Mouse (Mus musculus) forebrain, embryonic 15.5 days (tissue): ENCODE results near the gene Agpat2. TPM values are rescaled to one million over a fixed set of nuclear protein-coding genes. Genes with fewer than 3 reads are reported as not detected.

ENCODE experiments used
- ATAC-seq: fragments of 200-750 bp; cut with Nextera tagmentation; replicated peaks from 2 replicates; pipeline ENCODE4 v1.8.0; 2017; ENCODE audit warnings: mild to moderate bottlenecking, moderate TSS enrichment, moderate library complexity
- H3K27ac ChIP-seq: fragments of 300-500 bp; sonication (generic); replicated peaks from 2 replicates; pipeline ENCODE4 v1.5.1; 2015; ENCODE audit warnings: mild to moderate bottlenecking, inconsistent platforms
- H3K27me3 ChIP-seq: fragments of 300-500 bp; sonication (generic); 2 replicates; pipeline ENCODE4 v1.6.1; 2015; ENCODE audit warnings: inconsistent platforms
- H3K36me3 ChIP-seq: fragments of 300-500 bp; sonication (generic); 2 replicates; pipeline ENCODE4 v1.6.1; 2015; ENCODE audit warnings: mild to moderate bottlenecking, inconsistent platforms
- H3K4me1 ChIP-seq: fragments of 300-500 bp; sonication (generic); 2 replicates; pipeline ENCODE4 v1.6.1; 2015; ENCODE audit warnings: inconsistent platforms
- H3K4me2 ChIP-seq: fragments of 300-500 bp; sonication (generic); replicated peaks from 2 replicates; pipeline ENCODE4 v1.6.1; 2015; ENCODE audit warnings: mild to moderate bottlenecking, inconsistent platforms
- H3K4me3 ChIP-seq: fragments of 300-500 bp; sonication (generic); 2 replicates; pipeline ENCODE4 v1.5.1; 2015; ENCODE audit warnings: mild to moderate bottlenecking, inconsistent platforms
- H3K9ac ChIP-seq: fragments of 300-500 bp; sonication (generic); replicated peaks from 2 replicates; pipeline ENCODE4 v1.6.1; 2015; ENCODE audit warnings: mild to moderate bottlenecking, inconsistent platforms
- H3K9me3 ChIP-seq: fragments of 300-500 bp; sonication (generic); 2 replicates; pipeline ENCODE4 v1.6.1; 2016; ENCODE audit warnings: inconsistent platforms
- WGBS: fragments of 180-500 bp; shearing (Covaris S2); methylation state at CpG from one replicate; pipeline ENCODE4 v1.1.7; 2015; ENCODE audit warnings: mixed read lengths; 5-methylcytosine and 5-hydroxymethylcytosine counted together
- polyA plus RNA-seq: library from polyadenylated mRNA; unstranded; fragments of >200 nt; fragmentation: Nextera tagmentation; extraction: Ambion mirVana; gene quantifications from 2 replicates; pipeline ENCODE4 v1.2.1, GENCODE M21; 2015

Agpat2 gene
- polyA plus RNA-seq, 1 experiment from 2014 or later = 3.9 TPM

DNA sequence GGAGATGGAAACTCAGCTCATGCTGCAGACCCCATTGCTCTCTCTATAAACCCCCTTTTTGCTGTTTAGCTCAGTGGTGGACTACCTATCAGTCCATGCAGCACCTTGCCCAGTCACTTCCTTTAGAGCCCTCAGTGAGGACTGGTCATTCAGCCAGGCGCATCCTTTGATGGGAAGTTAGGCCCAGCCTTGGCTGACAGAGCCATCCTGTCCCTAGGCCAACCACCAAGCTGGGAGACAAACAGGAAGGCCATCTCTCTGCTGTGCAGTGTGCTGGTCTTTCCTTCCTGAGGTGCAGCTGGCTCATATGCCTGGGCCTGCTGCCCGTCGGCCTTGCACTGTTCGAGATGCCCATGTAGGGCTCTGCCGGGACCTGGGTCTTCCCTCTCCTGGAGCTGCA is 23.5 kb downstream of the Agpat2 start:
- ATAC-seq = no peak
- H3K9ac ChIP-seq = no peak overlapping the region
- no peaks in the 10 kb centered on the region for H3K36me3 ChIP-seq
- no peak overlapping the region for H3K27ac ChIP-seq
- H3K4me2 ChIP-seq = no peak overlapping the region
- no peaks in the 10 kb centered on the region for H3K4me1 ChIP-seq
- no peaks in the 10 kb centered on the region for H3K27me3 ChIP-seq
- 86% methylated on average over 5 of the region's 5 CpGs for WGBS
- H3K4me3 ChIP-seq = no peak overlapping the region
- no peaks in the 10 kb centered on the region for H3K9me3 ChIP-seq

DNA sequence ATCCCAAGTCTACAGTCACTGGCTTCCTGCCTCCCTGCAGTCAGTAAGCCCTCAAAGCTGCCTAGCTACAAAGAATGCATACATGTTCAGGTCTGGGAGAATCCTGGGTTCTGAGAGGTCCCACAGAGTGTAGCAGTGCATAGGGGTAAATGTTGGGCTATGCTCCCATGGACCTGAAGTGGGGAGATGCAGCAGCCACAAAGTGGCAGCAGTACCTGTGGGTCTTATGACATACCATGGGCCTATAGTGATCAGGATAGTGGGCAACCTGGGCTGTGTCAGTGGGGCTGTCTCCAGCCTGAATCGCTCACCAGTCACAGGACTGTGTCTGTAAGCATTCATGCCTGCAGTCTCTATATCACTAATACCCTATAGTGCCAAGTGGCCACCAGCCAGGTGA is 24.5 kb downstream of the Agpat2 start, which contains the start of gene Egfl7:
Gene Egfl7, plus strand, starts transcription at position 301 of the 400 bp plus-strand sequence.
- no peak for ATAC-seq
- Histone ChIP-seq H3K4me2 (no peak within 1 kb of the TSS), H3K27me3 (no peaks in the 10 kb centered on the region), H3K4me3 (no peak within 1 kb of the TSS), H3K9me3 (no peaks in the 10 kb centered on the region), H3K27ac (no peak within 1 kb of the TSS), H3K9ac (no peak within 1 kb of the TSS), H3K4me1 (no peaks in the 10 kb centered on the region), H3K36me3 (no peaks in the 10 kb centered on the region)
- WGBS = 93% methylated on average over 1 of the region's 1 CpGs

DNA sequence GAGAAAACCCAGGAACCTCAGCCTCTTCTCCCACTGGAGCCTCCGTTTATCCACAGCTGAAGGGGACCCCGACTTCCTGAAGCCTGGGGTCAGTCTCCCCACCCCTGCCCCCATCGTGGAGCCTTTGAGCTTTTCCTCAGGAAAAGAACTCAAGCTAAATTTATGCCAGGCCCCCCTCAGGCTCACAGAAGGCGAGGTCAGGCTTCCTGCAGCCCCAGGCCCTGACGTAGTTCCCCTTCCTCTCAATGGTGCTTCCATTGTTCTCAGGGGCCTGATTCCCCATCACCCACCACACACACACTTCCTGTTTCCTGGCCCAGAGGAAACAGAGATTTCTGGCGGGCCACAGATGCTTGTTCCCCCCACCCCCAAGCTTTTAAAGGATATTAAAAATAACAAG is 25.8 kb downstream of the Agpat2 start:
- Histone ChIP-seq H3K27ac (no peak overlapping the region), H3K36me3 (no peaks in the 10 kb centered on the region), H3K9ac (no peak overlapping the region), H3K4me3 (no peak overlapping the region), H3K4me1 (peaks cover 8% of the 10 kb centered on the region), H3K27me3 (no peaks in the 10 kb centered on the region), H3K9me3 (no peaks in the 10 kb centered on the region), H3K4me2 (no peak overlapping the region)
- 49% methylated on average over 6 of the region's 6 CpGs for WGBS
- ATAC-seq = no peak

DNA sequence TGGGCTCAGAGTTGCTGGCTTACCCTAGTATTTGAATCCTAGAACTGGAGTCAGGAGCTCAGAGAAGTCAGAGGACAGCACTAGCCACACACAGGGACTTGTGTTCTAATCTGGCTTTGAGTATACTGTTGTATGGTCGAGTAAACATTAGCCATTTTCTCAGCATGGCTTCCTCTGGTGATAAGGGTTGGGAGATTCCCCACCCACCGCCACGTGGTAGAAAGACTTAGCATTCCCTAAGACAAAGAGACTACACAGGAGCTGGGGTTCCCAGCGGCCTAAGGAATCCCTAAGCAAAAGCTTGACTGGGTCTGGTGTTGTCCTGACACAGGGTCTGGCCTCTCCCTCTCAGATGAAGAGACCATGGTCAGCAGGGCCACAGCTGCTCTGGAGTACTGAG is 27.8 kb downstream of the Agpat2 start:
- 40% methylated on average over 4 of the region's 4 CpGs for WGBS
- H3K27me3 ChIP-seq = no peaks in the 10 kb centered on the region
- H3K4me1 ChIP-seq = peaks cover 11% of the 10 kb centered on the region
- no peaks in the 10 kb centered on the region for H3K9me3 ChIP-seq
- no peak overlapping the region for H3K4me3 ChIP-seq
- no peak overlapping the region for H3K27ac ChIP-seq
- no peak overlapping the region for H3K4me2 ChIP-seq
- H3K9ac ChIP-seq = no peak overlapping the region
- ATAC-seq = no peak
- no peaks in the 10 kb centered on the region for H3K36me3 ChIP-seq

DNA sequence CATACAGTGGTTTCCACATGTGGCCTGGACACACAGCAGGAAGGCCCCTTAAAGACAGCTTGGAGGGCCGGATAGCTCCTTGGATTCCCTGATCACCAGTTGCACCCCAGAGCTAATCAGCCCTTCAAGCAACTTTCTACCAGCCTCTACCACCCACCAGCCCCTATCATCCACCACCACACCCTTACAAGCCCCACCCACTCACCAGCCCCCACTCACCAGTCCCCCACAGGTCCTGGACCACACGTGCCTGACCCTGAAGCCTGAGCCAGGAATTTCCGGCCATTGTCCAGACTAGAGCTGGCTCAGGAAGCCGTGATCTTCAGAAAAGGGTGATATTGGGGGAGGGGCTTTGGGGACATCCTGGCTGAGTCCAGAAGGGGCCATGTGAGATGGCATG is 28.4 kb downstream of the Agpat2 start:
- ATAC-seq = no peak
- Histone ChIP-seq H3K9me3 (no peaks in the 10 kb centered on the region), H3K36me3 (no peaks in the 10 kb centered on the region), H3K4me1 (peaks cover 11% of the 10 kb centered on the region), H3K9ac (no peak overlapping the region), H3K4me2 (no peak overlapping the region), H3K27me3 (no peaks in the 10 kb centered on the region), H3K27ac (no peak overlapping the region), H3K4me3 (no peak overlapping the region)
- WGBS = 61% methylated on average over 4 of the region's 4 CpGs

DNA sequence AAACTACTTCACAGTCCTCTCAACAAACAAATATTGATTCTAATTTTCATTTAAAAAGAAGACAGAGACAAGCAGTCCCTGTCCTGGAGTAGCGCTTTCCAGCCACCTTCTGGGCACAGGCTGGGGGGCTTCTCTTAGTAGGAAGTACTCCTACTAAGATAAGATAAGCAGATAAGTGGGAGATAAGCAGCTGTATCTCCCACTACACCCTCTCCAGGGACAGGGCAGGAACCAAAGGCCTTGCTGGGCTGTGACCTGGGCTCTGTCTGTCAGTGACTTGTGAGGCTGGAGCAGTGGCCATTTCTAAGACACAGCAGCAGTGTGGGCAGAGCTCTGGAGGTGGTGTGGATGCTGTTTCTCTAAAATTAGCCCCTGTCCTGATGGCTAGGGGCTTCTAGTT is 28.8 kb downstream of the Agpat2 start:
- ATAC-seq = no peak
- 85% methylated on average over 1 of the region's 1 CpGs for WGBS
- no peak overlapping the region for H3K27ac ChIP-seq

DNA sequence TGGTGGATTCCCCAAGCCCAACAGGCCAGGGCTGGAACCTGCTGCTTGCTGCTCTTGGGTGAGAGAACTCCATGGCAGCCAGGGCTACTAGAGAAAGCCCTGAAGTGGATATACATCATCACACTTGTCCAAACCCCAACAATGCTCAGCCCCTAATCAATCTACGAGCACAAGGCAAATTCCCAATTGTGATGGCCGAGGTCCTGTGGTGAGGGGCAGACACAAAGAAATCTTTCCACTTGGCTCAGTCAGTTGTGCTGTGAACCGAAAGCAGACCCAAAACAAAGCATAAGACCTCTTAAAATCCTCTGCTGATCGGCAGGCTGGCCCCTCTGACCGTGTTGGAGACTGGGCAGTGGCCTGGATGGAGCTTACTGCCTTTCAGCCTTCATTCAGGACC is 29.4 kb downstream of the Agpat2 start:
- 13% methylated on average over 5 of the region's 5 CpGs for WGBS
- H3K9ac ChIP-seq = no peak overlapping the region
- ATAC-seq = no peak

More for the DNA sequence above, 28.8 kb downstream of the Agpat2 start:
- Histone ChIP-seq H3K27me3 (no peaks in the 10 kb centered on the region), H3K4me1 (peaks cover 11% of the 10 kb centered on the region), H3K9ac (no peak overlapping the region), H3K4me2 (no peak overlapping the region), H3K4me3 (no peak overlapping the region), H3K9me3 (no peaks in the 10 kb centered on the region), H3K36me3 (no peaks in the 10 kb centered on the region)

DNA sequence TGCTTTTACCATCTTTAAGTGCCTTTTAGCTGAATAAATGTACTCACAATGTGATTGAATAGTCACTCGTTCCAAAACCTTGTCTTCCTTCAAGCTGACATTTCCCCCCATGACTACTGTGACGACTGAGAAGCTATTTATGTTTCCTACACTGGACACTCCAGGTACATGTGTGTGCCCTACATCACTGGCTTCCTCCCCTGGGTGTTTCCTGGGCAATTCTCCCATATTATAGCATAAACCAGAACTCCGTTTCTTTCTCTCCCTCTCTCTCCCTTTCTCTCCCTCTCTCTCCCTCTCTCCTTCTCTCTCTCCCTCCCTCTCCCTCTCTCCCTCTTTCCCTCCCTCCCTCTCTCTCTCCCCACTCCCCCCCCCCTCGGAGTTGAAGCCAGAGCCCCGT is 30.4 kb downstream of the Agpat2 start:
- Histone ChIP-seq H3K27ac (peak overlapping the region; percentile 49; the same call in 1 of the 2 replicates), H3K36me3 (no peaks in the 10 kb centered on the region), H3K4me2 (no peak overlapping the region), H3K27me3 (no peaks in the 10 kb centered on the region), H3K4me3 (no peak overlapping the region), H3K9me3 (no peaks in the 10 kb centered on the region), H3K4me1 (peaks cover 11% of the 10 kb centered on the region), H3K9ac (no peak overlapping the region)
- 20% methylated on average over 5 of the region's 5 CpGs for WGBS
- ATAC-seq = 0 out of 2 replicates have a peak, but pooled peaks have one; percentile 20

More for the DNA sequence above, 29.4 kb downstream of the Agpat2 start:
- peaks cover 11% of the 10 kb centered on the region for H3K4me1 ChIP-seq
- no peak overlapping the region for H3K4me2 ChIP-seq
- no peak overlapping the region for H3K27ac ChIP-seq
- H3K27me3 ChIP-seq = no peaks in the 10 kb centered on the region
- no peaks in the 10 kb centered on the region for H3K36me3 ChIP-seq
- no peaks in the 10 kb centered on the region for H3K9me3 ChIP-seq
- H3K4me3 ChIP-seq = no peak overlapping the region

DNA sequence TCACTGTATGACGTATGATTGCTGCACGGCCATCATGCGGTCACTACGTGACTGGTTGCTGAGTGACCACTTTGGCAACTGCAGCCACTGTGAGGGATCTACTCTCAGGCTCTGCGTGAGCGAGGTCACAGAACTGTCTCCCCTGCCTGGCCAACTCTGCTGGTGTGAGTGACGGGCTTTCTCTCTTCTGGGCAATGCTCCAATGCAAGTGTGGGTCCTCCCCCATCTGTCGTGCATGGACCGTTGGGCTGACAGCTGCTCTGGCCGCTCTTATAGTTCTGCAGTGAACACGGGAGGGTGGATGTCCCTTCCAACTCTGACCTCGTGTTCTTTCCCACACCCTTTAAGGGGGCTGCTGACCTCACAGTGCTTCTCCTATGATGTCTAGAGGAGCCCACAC is 30.8 kb downstream of the Agpat2 start:
- H3K4me1 ChIP-seq = peaks cover 11% of the 10 kb centered on the region
- no peak overlapping the region for H3K4me2 ChIP-seq
- no peaks in the 10 kb centered on the region for H3K36me3 ChIP-seq
- no peak overlapping the region for H3K9ac ChIP-seq
- H3K4me3 ChIP-seq = no peak overlapping the region
- peak overlapping the region; percentile 49; the same call in 1 of the 2 replicates for H3K27ac ChIP-seq
- no peaks in the 10 kb centered on the region for H3K9me3 ChIP-seq
- ATAC-seq = peak; percentile 68
- H3K27me3 ChIP-seq = no peaks in the 10 kb centered on the region
- 42% methylated on average over 12 of the region's 12 CpGs for WGBS

DNA sequence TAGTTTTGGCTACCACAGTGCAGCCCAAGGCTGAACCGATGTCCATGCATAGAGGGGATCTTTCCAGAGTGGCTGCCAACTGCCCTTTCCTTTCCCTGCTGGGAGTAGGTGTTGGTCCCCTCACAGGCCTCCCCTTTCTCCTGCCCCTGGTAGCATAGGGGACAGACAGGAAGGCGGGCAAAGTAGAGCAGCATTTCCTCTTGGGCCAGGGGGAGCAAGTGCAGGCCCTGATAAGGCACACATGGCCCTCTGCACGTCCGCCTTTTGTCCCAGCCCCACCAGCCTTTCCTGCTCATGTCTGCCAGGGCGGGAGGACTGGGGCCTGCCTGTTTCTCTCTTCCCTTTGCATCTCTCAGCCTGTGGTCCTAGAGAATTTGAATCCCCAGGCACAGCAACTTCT is 32.4 kb downstream of the Agpat2 start:
- Histone ChIP-seq H3K36me3 (no peaks in the 10 kb centered on the region), H3K4me1 (peaks cover 11% of the 10 kb centered on the region), H3K27me3 (no peaks in the 10 kb centered on the region), H3K9ac (no peak overlapping the region), H3K27ac (peak overlapping the region; percentile 11; the same call in 1 of the 2 replicates), H3K4me3 (no peak overlapping the region), H3K4me2 (no peak overlapping the region), H3K9me3 (no peaks in the 10 kb centered on the region)
- WGBS = 62% methylated on average over 5 of the region's 5 CpGs
- ATAC-seq = no peak

DNA sequence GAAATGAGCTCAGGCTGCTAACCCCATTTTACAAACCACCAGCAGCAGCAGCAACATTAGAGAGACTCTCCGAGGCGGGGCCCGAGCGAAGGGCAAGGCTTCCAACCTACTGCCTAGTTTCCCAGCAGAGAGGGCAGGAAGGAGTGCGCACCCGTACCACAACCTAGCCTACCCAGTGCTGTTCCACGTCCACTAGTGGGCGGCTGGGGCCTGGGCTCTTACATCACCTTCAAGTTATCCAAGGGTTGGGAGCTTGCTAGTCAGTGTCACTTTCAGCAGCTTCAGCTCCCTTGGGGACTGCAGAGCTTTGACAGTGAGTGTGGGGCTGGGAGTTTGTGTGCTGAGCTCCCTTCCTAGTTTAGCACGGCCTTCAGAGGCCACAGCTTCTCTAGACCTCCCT is 32.8 kb downstream of the Agpat2 start:
- 80% methylated on average over 9 of the region's 9 CpGs for WGBS
- H3K4me1 ChIP-seq = peaks cover 11% of the 10 kb centered on the region
- H3K36me3 ChIP-seq = no peaks in the 10 kb centered on the region
- no peak overlapping the region for H3K27ac ChIP-seq
- no peaks in the 10 kb centered on the region for H3K9me3 ChIP-seq
- no peak overlapping the region for H3K4me3 ChIP-seq
- ATAC-seq = no peak
- H3K27me3 ChIP-seq = no peaks in the 10 kb centered on the region
- H3K9ac ChIP-seq = no peak overlapping the region
- no peak overlapping the region for H3K4me2 ChIP-seq

DNA sequence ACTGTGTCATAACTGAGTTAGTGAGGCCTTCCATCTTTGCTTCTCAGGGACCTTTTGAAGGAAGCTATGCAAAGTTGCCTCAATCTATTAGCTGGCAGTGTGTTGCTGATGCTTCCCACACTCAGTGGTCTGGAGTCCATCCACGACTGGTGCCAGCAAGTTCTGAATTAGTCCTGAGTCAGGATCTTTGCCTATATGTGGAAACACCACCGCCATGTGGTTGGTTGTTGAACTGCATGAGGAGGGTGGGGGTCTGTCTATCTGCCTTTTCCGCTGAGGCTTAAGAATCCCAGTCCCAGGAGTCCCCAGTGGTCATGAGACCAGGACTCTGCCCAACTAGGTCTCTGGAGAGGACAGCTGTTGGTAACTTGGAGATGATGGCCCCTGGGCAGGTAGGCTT is 34.2 kb downstream of the Agpat2 start:
- no peak overlapping the region for H3K27ac ChIP-seq
- no peaks in the 10 kb centered on the region for H3K9me3 ChIP-seq
- ATAC-seq = no peak
- H3K36me3 ChIP-seq = no peaks in the 10 kb centered on the region
- peaks cover 11% of the 10 kb centered on the region for H3K4me1 ChIP-seq
- H3K4me3 ChIP-seq = no peak overlapping the region
- H3K9ac ChIP-seq = no peak overlapping the region
- WGBS = under 1% methylated on average over 3 of the region's 3 CpGs
- H3K27me3 ChIP-seq = no peaks in the 10 kb centered on the region
- no peak overlapping the region for H3K4me2 ChIP-seq

DNA sequence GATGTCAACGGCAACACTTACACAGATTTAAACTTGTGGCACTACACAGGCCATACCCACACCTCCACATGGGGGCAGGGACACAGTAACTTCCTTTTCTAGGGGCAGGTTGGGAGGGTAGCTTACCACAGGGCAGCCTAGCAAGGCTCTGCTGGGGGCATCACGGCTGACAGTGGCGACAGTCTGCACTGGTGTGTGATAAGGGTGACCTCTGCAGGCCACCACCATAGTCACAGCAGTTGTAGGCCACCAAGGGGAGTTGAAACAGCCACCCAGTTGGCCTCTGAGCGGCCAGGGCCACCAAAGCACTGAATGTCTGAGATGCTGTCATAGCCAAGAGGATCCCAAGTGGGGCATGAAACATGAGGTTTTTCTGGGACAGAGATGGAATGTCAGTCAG is 38.0 kb downstream of the Agpat2 start:
- Histone ChIP-seq H3K27ac (no peak overlapping the region), H3K4me2 (no peak overlapping the region), H3K27me3 (no peaks in the 10 kb centered on the region), H3K9me3 (no peaks in the 10 kb centered on the region), H3K9ac (no peak overlapping the region), H3K4me1 (0 out of 2 replicates have a peak, but pooled peaks cover 3% of the 10 kb centered on the region), H3K4me3 (no peak overlapping the region), H3K36me3 (no peaks in the 10 kb centered on the region)
- 20% methylated on average over 4 of the region's 4 CpGs for WGBS
- peak; percentile 55; the same call in 1 of the 2 replicates for ATAC-seq
